Mouse (Mus musculus) gastrocnemius, adult 8-10 months (tissue): ENCODE results near the gene Gm42957. TPM values are rescaled to one million over a fixed set of nuclear protein-coding genes. Genes with fewer than 3 reads are reported as not detected.
"Not testable (repeated sequence)": the region's sequence is repeated elsewhere in the genome, so short reads cannot be mapped to it uniquely, and the experiment has no call there.

Source experiments
- DNase-seq, 2 experiments: peaks; one replicate each; pipeline ENCODE4 v3.0.0; 2022; ENCODE audit warnings: low spot score in 2 of 2
- total RNA-seq, 4 experiments: library from RNA; stranded (reverse); gene quantifications; 2 replicates each; pipeline ENCODE4 v1.2.4; 2022

Gm42957 gene
- total RNA-seq, 4 experiments from 2014 or later: not detected

DNA sequence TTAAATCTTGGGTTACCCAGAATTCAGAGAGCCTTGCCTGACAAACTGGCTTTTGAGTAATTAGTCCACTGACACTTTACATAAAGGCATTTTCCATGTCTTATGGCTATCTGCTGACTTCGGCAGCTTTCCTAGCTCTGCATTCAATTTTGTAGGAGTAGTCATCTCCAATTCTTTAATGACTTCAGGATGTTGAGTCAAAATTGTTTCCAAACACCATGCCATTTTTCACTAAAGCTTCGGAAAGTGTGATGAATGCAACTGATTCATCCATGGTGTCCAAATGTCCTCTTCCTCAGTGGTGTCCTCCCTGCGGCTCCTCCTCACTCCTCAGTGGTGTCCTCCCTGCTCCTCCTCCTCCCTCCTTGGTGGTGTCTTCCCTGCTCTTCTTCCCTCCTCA, 17.3 kb upstream of the Gm42957 start:
- DNase-seq: no peak

DNA sequence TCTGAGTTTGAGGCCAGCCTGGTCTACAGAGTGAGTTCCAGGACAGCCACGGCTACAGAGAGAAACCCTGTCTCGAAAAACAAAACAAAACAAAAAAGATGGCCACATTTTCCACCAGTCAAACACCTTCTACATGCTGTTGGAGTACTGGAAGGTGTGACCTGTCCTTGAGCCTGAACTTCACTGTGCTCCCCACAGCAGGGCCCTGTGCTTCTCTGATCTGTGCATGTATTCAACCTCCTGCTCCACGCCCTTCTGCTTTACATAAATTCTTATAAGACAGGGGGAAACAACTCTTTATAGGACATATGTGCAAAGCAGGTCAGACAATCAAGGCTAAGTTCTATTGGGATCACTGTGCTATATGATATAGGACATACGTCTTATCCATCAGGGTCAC, 12.1 kb upstream of the Gm42957 start:
- DNase-seq: no peak

- DNase-seq: peak; percentile 93 to 94
Measured at GRCm38 (mm10) chr3:96629729-96630600, 5.3 kb upstream of the Gm42957 start, which contains the start of gene Rbm8a. Gene Rbm8a, plus strand, starts transcription at chr3:96629933.

DNA sequence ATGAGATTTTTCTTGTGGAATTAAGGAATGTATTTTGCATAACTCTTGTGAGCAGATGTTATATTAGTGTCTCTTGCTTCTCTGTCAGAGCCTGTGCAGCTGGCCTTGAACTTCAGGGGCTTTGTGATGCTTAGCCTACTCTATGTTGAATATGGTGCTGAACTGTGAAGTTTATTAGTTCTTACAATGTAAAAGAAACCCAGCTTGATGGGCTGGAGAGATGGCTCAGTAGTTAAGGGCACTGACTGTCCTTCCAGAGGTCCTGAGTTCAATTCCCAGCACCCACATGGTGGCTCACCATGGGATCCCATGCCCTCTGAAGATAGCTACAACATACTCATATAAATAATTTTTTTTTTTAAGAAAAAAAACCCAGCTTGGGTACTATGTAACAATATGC, 3.2 kb upstream of the Gm42957 start:
- no peak for DNase-seq

DNA sequence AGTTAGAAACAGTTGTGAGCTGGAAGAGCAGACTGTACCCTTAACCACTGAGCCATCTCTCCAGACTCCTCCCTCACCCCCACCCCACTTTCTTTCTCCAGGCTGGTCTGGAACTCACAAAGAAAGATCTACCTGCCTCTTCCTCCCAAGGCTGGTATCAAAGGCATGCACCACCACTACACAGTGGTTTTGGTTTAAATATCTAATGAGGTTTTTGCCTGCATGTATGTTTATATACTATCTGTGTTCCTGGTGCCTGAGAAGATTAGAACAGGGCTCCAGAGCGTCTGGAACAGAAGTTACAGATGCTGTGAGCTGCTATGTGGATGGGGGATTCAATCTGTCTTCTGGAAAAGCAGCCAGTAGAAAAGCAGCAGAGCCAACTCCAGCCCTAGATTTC, 1.3 kb upstream of the Gm42957 start:
- no peak for DNase-seq

DNA sequence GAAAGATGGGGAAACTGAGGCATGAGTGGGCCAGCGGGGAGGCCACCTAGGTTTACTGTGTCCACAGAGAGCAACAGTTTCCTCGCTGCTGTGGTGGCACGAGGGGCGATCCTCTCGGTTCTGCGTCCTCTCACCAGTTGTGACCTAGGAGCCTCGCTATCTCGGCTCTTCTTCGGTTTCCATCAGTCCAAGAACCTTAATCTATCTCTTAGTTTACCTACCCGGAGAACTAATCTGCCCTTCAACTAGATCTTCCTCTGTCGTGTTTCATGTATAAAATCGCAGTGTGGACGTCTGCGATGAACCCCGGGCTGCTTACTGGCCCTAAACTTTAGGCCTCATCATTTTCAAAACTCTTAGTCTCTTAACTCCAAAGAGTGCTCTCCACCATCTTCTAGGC, 632 bp downstream of the Gm42957 start:
- no peak for DNase-seq

GRCm38 (mm10) chr3:96636448-96636847, 1.2 kb downstream of the Gm42957 start:
- DNase-seq: no peak

GRCm38 (mm10) chr3:96639219-96639618, 3.9 kb downstream of the Gm42957 start:
- peak; percentile 26 to 39 for DNase-seq

GRCm38 (mm10) chr3:96645018-96645649, 9.9 kb downstream of the Gm42957 start, which contains the start of gene Itga10:
Gene Itga10, plus strand, starts transcription at chr3:96645584.
- DNase-seq: peak; percentile 18 to 25

DNA sequence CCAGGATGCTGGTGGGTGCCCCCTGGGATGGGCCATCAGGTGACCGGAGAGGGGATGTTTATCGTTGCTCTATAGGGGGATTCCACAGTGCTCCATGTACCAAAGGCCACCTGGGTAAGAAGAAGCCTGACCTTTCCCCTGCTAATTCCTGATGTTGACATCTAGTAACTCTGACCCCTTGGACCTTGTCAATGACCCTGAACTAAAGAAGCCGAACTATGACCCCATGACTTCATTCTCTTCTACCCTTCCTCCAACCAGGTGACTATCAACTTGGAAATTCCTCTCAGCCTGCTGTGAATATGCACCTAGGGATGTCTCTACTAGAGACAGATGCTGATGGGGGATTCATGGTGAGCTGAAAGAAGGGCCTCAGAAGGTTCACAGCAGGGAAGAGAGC, 12.1 kb downstream of the Gm42957 start:
- DNase-seq: no peak

DNA sequence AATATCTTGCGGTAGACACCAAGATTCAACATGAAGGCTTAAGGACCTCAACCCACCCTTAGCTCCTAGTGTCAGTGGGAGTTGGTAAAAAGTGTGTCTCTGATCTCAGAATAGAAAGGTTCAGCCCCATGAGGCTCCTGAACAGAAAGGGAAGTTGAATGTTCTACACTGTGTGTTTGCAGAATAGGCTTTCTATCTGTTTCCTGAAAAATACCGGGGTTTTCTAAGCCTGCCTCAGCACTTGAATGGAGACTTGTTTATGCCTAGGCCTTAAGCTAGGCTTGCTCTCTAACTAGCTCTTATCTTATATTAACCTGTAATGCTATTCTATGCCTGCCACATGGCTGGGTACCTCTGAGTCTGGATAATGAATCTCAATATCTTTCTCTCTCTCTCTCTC, 25.6 kb downstream of the Gm42957 start:
- no peak for DNase-seq

- no peak for DNase-seq
Measured at GRCm38 (mm10) chr3:96662731-96663316, 27.6 kb downstream of the Gm42957 start.

DNA sequence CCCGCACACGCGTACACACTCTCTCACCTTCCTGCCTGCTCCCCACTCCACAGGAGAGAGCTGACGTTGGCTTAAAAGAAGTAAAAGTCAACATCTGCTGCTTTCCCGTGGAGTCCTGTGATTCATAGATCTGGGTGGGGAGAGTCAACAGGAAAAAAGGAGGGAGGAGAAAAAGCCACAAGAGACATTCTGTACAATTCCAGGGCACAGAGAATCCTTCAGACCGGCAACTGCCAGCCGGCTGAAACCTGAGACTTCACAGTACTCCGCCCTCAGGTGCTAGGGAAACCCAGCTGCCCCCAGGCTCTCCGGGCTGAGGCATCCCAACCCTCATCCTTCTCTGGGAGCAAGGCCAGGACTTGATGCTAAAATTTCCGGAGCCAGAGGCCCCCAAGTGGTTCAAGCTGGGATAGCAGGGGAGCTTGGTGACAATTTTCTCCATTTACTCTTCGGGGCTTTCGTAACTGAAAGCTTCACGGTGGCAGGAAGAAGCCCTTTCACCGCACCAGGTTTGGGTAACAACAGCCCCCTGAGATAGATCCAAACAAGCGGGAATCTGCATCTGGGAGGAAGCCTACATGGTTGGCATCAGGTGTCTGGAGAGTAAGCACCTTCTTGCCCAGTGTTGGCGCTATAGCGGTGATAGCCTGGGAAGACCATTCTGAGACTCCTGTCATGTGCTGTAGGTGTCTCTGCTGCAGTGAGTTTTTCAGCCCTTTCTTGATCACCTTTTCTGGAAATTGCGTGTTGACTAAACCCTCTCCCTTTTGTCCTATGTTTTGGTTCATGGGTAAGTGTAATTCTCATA, 28.4 kb downstream of the Gm42957 start:
- peak; percentile 72 to 75 for DNase-seq

- not testable (repeated sequence) for DNase-seq
Measured at GRCm38 (mm10) chr3:96665732-96666363, 30.6 kb downstream of the Gm42957 start.

GRCm38 (mm10) chr3:96666916-96667315, 31.6 kb downstream of the Gm42957 start:
- no peak for DNase-seq

- DNase-seq: no peak
Measured at GRCm38 (mm10) chr3:96667316-96667715, 32.0 kb downstream of the Gm42957 start.

DNA sequence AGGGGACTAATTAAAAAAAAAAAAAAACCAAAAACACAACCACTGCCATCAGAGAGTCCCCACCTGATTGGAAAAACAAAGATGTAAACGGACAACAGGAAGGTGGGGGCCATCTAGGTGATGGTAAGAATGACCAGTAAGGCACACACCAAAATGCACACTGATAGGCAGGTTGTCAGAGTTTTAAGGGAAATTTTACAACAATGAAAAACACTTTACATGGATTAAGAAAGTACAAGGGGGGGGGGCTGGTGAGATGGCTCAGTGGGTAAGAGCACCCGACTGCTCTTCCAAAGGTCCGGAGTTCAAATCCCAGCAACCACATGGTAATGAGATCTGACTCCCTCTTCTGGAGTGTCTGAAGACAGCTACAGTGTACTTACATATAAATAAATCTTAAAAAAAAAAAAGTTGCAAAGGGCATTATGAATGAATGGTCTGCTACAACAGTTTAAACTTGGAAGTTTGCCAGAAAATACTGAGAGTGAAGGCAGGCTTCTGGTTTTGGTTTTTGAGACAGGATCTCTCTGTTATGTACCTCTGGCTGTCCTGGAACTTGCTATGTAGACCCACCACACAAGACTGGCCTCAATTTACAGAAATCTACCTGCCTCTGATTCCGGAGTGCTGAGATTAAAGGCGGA, 33.3 kb downstream of the Gm42957 start:
- no peak for DNase-seq

DNA sequence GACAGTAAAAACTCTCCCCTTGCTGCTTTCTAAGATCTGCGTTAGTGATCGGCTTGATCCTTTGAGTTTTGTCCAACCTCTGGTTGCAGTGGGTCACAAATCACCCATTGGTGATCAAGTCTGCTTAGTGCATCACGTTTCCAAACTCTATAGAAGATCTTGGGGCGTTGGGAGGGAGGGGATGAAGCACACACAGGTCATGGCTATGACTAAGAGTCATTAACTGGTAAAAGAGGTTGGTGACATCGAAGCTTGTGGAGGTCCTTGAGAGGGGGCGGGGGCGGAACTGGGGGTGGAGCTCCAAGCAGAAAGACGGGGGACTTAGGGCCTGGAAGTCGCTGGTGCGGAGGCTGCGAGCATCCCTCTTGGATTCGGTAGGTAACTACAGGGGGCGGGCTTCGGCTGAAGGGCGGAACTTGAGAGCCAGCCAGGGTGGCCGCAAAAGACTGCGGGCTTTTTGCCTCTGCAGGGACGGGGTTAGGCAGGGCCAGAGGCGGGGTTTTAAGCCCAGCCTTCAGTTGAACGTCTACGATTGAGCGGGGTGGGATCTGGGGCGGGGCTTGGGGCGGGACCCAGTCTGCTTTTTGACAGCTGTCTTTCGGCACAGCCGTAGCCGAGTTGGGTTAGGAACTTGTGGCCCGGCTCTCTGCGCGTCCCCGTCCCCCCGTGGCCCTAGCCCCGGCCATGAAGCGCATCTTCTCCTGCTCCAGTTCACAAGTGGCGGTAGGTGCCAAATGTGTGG, 34.6 kb downstream of the Gm42957 start, which contains the start of gene Ankrd35:
Gene Ankrd35 (plus strand): TSS at position 405 of the 742 bp plus-strand sequence.
- peak; percentile 54 to 79 for DNase-seq

DNA sequence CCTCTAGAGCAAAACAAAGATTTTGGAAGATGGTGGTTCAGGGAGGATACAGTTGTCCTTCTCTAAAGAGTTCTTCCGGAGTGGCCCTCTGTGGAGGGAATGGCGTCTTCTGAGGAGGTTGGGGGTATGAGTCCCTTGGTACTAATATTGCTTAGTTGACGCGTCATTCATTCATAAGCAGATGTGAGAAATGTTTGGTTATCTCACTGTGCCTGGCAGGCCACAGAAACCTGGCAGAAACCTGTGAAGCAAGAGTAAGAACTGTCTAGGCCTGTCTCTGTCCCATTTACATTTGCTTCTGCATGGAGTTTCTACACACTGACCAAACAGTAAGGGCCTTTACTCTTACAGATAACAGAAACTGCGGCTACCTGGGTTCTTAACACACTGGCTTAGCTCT, 36.2 kb downstream of the Gm42957 start:
- DNase-seq: no peak

DNA sequence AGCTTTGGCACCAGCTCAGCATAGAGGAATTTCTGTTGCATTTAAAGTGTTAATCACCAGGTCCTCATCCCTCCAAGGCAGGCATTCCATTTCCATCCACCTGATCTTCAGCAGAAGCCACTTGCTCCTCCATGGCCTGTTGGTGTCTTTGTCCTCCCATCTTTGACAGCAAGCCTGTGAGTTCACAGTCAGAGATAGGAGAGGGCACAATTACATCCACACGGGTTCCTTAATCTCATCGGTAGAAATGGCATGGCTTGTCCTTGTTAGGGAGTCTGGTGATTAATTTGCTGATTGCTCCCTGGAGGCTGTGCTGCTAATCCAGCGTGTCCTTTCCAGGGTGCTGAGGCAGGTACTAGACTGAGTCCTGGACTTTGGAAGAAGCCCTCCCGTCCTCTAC, 38.2 kb downstream of the Gm42957 start:
- DNase-seq: no peak
